Mouse (Mus musculus) forebrain, embryonic 10.5 days (tissue): ENCODE measurements at regions not wholly inside any gene's neighbourhood (a gene's known extent, or its start where the extent isn't known, plus 50 kb on each side); places are given as distances from the start of the nearest gene placed in this dataset.

Experiments
- DNase-seq: peaks from one replicate; pipeline ENCODE4 v3.0.0-alpha.2; 2017; ENCODE audit warnings: low spot score; ENCODE audit errors: extremely low spot score
- H3K27ac ChIP-seq: fragments of 300-500 bp; sonication (generic); 2 replicates; pipeline ENCODE4 v1.5.1; 2016; ENCODE audit warnings: mild to moderate bottlenecking
- H3K27me3 ChIP-seq: fragments of 300-500 bp; sonication (generic); 2 replicates; pipeline ENCODE4 v1.6.1; 2016; ENCODE audit warnings: mild to moderate bottlenecking; ENCODE audit not compliant: poor library complexity, severe bottlenecking
- H3K36me3 ChIP-seq: fragments of 300-500 bp; sonication (generic); replicated peaks from 2 replicates; pipeline ENCODE4 v1.6.1; 2016; ENCODE audit warnings: mild to moderate bottlenecking, moderate library complexity
- H3K4me1 ChIP-seq: fragments of 300-500 bp; sonication (generic); 2 replicates; pipeline ENCODE4 v1.6.1; 2016
- H3K4me3 ChIP-seq: fragments of 300-500 bp; sonication (generic); 2 replicates; pipeline ENCODE4 v1.5.1; 2016; ENCODE audit warnings: mild to moderate bottlenecking, moderate library complexity
- H3K9me3 ChIP-seq: fragments of 300-500 bp; sonication (generic); 2 replicates; pipeline ENCODE4 v1.6.1; 2016; ENCODE audit warnings: mild to moderate bottlenecking, moderate library complexity
- WGBS: fragments of 180-500 bp; shearing (Covaris S2); methylation state at CpG from one replicate; pipeline ENCODE4 v1.1.7; 2016; 5-methylcytosine and 5-hydroxymethylcytosine counted together

- Histone ChIP-seq H3K4me3 (no peak overlapping the region), H3K9me3 (no peaks in the 10 kb centered on the region), H3K36me3 (no peaks in the 10 kb centered on the region), H3K27me3 (no peaks in the 10 kb centered on the region), H3K4me1 (peaks cover 14% of the 10 kb centered on the region; the same call in 1 of the 2 replicates), H3K27ac (no peak overlapping the region)
- 85% methylated on average over 2 of the region's 2 CpGs for WGBS
- DNase-seq, result no peak
Observed at GRCm38 (mm10) chr4:152996641-152997040, 486.0 kb downstream of the Ajap1 start.

GRCm38 (mm10) chr4:152995052-152995595 lies 487.5 kb downstream of the Ajap1 start:
- 82% methylated on average over 5 of the region's 5 CpGs for WGBS
- H3K9me3 ChIP-seq, result no peaks in the 10 kb centered on the region
- H3K36me3 ChIP-seq, result no peaks in the 10 kb centered on the region
- no peak for DNase-seq
- H3K4me1 ChIP-seq, result peaks cover 14% of the 10 kb centered on the region; the same call in 1 of the 2 replicates
- H3K4me3 ChIP-seq, result no peak overlapping the region
- H3K27ac ChIP-seq, result no peak overlapping the region
- no peaks in the 10 kb centered on the region for H3K27me3 ChIP-seq

GRCm38 (mm10) chr4:152994206-152994605 lies 488.4 kb downstream of the Ajap1 start:
- no peak overlapping the region for H3K27ac ChIP-seq
- no peaks in the 10 kb centered on the region for H3K27me3 ChIP-seq
- no peaks in the 10 kb centered on the region for H3K9me3 ChIP-seq
- H3K36me3 ChIP-seq, result no peaks in the 10 kb centered on the region
- DNase-seq, result no peak
- H3K4me3 ChIP-seq, result no peak overlapping the region
- peaks cover 5% of the 10 kb centered on the region; the same call in 1 of the 2 replicates for H3K4me1 ChIP-seq
- WGBS, result 76% methylated on average over 3 of the region's 3 CpGs

GRCm38 (mm10) chr4:152990266-152990665 lies 492.3 kb downstream of the Ajap1 start:
- DNase-seq, result no peak
- Histone ChIP-seq H3K27ac (no peak overlapping the region), H3K4me1 (peaks cover 5% of the 10 kb centered on the region; the same call in 1 of the 2 replicates), H3K4me3 (no peak overlapping the region), H3K9me3 (peaks cover 4% of the 10 kb centered on the region; the same call in 1 of the 2 replicates), H3K27me3 (no peaks in the 10 kb centered on the region), H3K36me3 (no peaks in the 10 kb centered on the region)
- WGBS, result 90% methylated on average over 5 of the region's 5 CpGs

- H3K4me3 ChIP-seq, result no peak overlapping the region
- H3K9me3 ChIP-seq, result peaks cover 4% of the 10 kb centered on the region; the same call in 1 of the 2 replicates
- no peaks in the 10 kb centered on the region for H3K36me3 ChIP-seq
- 79% methylated on average over 4 of the region's 4 CpGs for WGBS
- no peaks in the 10 kb centered on the region for H3K27me3 ChIP-seq
- H3K4me1 ChIP-seq, result no peaks in the 10 kb centered on the region
- H3K27ac ChIP-seq, result no peak overlapping the region
- no peak for DNase-seq
Observed at GRCm38 (mm10) chr4:152987726-152988125, 494.9 kb downstream of the Ajap1 start.

- no peaks in the 10 kb centered on the region for H3K27me3 ChIP-seq
- no peaks in the 10 kb centered on the region for H3K9me3 ChIP-seq
- H3K4me3 ChIP-seq, result no peak overlapping the region
- no peaks in the 10 kb centered on the region for H3K4me1 ChIP-seq
- H3K36me3 ChIP-seq, result no peaks in the 10 kb centered on the region
- 93% methylated on average over 8 of the region's 8 CpGs for WGBS
- no peak overlapping the region for H3K27ac ChIP-seq
- no peak for DNase-seq
Observed at GRCm38 (mm10) chr4:152975012-152975675, 497.5 kb upstream of the Kcnab2 start.

GRCm38 (mm10) chr4:152963001-152963400 lies 485.3 kb upstream of the Kcnab2 start:
- Histone ChIP-seq H3K4me3 (no peak overlapping the region), H3K27ac (no peak overlapping the region), H3K4me1 (no peaks in the 10 kb centered on the region), H3K9me3 (no peaks in the 10 kb centered on the region), H3K36me3 (no peaks in the 10 kb centered on the region), H3K27me3 (no peaks in the 10 kb centered on the region)
- no peak for DNase-seq
- WGBS, result 88% methylated on average over 6 of the region's 6 CpGs

- H3K36me3 ChIP-seq, result no peaks in the 10 kb centered on the region
- no peaks in the 10 kb centered on the region for H3K9me3 ChIP-seq
- H3K4me1 ChIP-seq, result no peaks in the 10 kb centered on the region
- DNase-seq, result no peak
- H3K4me3 ChIP-seq, result no peak overlapping the region
- H3K27ac ChIP-seq, result no peak overlapping the region
- H3K27me3 ChIP-seq, result no peaks in the 10 kb centered on the region
Observed at GRCm38 (mm10) chr4:152962165-152962564, 484.5 kb upstream of the Kcnab2 start.

- H3K36me3 ChIP-seq, result no peaks in the 10 kb centered on the region
- H3K9me3 ChIP-seq, result no peaks in the 10 kb centered on the region
- no peak overlapping the region for H3K4me3 ChIP-seq
- WGBS, result 94% methylated on average over 4 of the region's 4 CpGs
- H3K4me1 ChIP-seq, result no peaks in the 10 kb centered on the region
- H3K27ac ChIP-seq, result no peak overlapping the region
- DNase-seq, result no peak
- H3K27me3 ChIP-seq, result no peaks in the 10 kb centered on the region
Observed at GRCm38 (mm10) chr4:152961677-152962076, 484.0 kb upstream of the Kcnab2 start.

- WGBS, result 71% methylated on average over 12 of the region's 12 CpGs
- Histone ChIP-seq H3K4me1 (no peaks in the 10 kb centered on the region), H3K4me3 (no peak overlapping the region), H3K9me3 (no peaks in the 10 kb centered on the region), H3K27ac (no peak overlapping the region), H3K36me3 (no peaks in the 10 kb centered on the region), H3K27me3 (no peaks in the 10 kb centered on the region)
- DNase-seq, result no peak
Observed at GRCm38 (mm10) chr4:152959627-152960230, 482.1 kb upstream of the Kcnab2 start.

- H3K4me3 ChIP-seq, result no peak overlapping the region
- no peak overlapping the region for H3K27ac ChIP-seq
- no peaks in the 10 kb centered on the region for H3K36me3 ChIP-seq
- H3K9me3 ChIP-seq, result no peaks in the 10 kb centered on the region
- peaks cover 21% of the 10 kb centered on the region for H3K4me1 ChIP-seq
- H3K27me3 ChIP-seq, result no peaks in the 10 kb centered on the region
- no peak for DNase-seq
- 82% methylated on average over 15 of the region's 15 CpGs for WGBS
Observed at GRCm38 (mm10) chr4:152953237-152953974, 475.7 kb upstream of the Kcnab2 start.

GRCm38 (mm10) chr4:152948956-152949355 lies 471.3 kb upstream of the Kcnab2 start:
- no peak overlapping the region for H3K4me3 ChIP-seq
- H3K36me3 ChIP-seq, result no peaks in the 10 kb centered on the region
- no peaks in the 10 kb centered on the region; the same call in 1 of the 2 replicates for H3K9me3 ChIP-seq
- no peak for DNase-seq
- H3K27ac ChIP-seq, result no peak overlapping the region
- no peaks in the 10 kb centered on the region for H3K27me3 ChIP-seq
- WGBS, result 66% methylated on average over 7 of the region's 7 CpGs
- H3K4me1 ChIP-seq, result peaks cover 20% of the 10 kb centered on the region

- 94% methylated on average over 8 of the region's 8 CpGs for WGBS
- H3K27me3 ChIP-seq, result no peaks in the 10 kb centered on the region
- H3K27ac ChIP-seq, result 0 out of 2 replicates have a peak overlapping the region, but pooled peaks have one; percentile 10
- DNase-seq, result no peak
- H3K36me3 ChIP-seq, result no peaks in the 10 kb centered on the region
- no peaks in the 10 kb centered on the region for H3K4me1 ChIP-seq
- H3K9me3 ChIP-seq, result no peaks in the 10 kb centered on the region; the same call in 1 of the 2 replicates
- H3K4me3 ChIP-seq, result no peak overlapping the region
Observed at GRCm38 (mm10) chr4:152941159-152941558, 463.5 kb upstream of the Kcnab2 start.
